Mouse (Mus musculus): Measurements from ENCODE around the gene Kirrel2. TPM values are rescaled to one million over a fixed set of nuclear protein-coding genes. Genes with fewer than 3 reads are reported as not detected.

The Kirrel2 gene
- total RNA-seq, 2 experiments from 2014 or later = 12.9 to 17.8 TPM

DNA sequence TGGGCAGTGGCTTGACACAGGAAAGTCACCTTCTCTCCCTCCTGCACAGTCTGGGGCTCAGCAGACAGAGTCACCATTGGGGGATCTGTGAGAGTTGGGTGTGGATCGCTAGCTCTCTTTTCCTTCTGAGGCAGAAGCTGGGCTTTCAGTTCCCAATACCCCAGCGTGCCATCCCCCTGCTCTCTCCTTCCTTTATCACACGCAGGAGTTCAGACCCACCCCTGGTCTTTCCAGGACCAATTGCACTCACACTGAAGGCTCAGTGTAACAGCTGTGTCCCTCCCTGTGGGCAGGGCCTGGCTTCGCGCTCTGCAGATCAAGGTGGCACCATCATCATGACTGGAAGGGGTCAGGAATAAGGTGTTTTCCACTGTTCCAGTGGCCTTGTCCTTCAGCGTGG, 3.2 kb downstream of the Kirrel2 start:
- DNase-seq (ENCODE audit: low spot score in 2 of 2) = no peak

DNA sequence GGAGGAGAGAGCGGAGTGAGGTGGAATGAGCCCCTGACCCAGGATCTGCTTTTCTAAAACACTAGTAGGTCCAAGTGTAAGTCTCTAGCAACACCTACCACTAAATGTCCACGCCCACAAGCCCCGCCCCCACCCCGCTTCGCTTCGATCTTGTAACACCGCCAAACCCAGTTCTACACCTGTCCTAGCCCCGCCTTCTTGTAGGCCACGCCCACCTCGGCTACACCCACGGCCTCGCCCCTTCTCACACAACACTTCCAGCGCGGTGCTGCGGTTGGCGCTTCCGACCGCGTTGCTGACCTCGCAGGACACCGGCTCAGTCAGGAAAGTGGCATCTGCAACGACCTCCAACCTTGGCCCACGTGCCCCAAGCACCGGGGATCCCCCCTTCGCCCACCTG, 3.7 kb downstream of the Kirrel2 start:
- intact Hi-C loops (cut with DNase I) = no loop called here
- DNase-seq (ENCODE audit: low spot score in 2 of 2) = no peak

More for the DNA sequence above, 3.2 kb downstream of the Kirrel2 start:
- intact Hi-C loops (cut with DNase I) = no loop called here

DNA sequence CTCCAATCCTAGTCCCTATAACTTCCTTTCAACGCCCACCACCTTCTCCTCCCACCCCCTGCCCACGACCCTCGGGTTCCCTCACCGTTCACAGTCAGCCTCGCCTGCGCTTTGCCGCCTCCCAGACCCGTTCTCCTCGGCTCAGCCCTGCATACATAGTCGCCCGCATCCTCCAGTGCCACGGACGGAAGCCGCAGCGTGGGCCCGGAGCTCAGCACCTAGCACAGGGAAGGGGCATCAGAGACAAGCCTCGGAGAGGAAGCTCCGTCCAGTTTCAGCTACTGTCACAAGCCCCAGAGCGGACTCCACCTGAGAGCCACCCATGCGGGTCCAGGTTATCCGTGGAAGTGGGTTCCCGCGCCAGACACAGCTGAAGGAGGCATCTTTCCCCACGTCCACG, 4.2 kb downstream of the Kirrel2 start:
- no peak for DNase-seq (ENCODE audit: low spot score in 2 of 2)
- intact Hi-C loops (cut with DNase I) = no loop called here

DNA sequence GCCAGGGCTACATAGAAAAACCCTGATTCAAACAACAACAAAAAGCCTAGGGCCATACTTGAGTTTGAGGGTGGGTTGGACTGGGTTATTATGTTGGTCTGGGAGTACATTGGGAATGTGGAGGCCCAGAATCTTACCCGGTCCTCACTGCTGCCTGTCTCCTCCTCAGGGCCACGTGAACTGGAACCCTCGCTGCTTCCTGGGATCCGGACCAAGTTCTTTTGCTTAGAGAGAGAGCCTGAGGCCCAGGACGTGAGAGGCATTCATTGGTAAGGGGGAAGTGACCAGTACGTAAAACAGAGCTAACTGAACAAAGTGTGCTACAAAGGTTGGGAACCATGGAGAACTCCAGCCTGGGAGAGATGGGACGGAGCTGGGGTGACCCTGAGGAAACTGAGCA, 7.2 kb downstream of the Kirrel2 start:
- no peak for DNase-seq (ENCODE audit: low spot score in 2 of 2)
- intact Hi-C loops (cut with DNase I) = no loop called here

DNA sequence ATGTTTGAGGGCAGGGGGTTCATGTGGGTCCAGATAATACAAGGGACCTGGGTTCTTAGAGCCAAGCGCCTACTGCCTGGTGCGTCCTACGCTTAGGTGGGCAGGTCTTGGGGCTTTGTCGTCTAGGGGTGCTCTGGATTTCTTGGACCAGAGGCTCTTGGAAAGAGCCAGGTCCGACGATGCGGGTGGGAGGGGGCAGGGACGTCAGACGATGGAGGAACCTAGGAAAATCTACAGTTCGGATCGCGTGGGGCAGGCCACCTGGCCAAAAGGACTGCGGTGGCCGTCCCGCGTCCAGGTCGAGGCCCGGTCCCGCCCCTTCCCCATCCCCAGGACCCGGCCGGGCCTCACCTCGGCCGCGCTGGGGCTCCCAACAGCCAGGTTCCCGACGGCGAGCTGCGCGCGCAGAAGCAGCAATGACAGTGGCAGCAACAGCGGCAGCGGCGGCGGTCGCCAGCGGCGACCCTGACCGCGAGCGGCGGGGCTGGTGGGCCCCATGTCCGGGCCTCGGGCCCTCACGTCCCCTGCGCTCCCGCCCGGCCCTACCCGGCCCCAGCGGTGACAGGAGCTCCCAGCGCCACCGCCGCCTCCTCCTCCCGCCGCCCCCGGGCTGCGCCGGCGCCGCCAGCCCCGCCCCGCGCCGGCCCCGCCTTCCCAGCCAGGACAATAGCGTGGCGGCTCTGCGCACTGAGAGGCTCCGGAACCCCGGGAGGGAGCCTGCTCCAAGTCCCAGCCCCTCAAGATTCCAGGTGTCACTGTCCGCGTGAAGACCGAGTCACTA, 12.3 kb downstream of the Kirrel2 start, which contains the start of gene Aplp1:
Gene Aplp1, minus strand, starts transcription at position 565 of the 781 bp plus-strand sequence.
- intact Hi-C loops (cut with DNase I) = loop anchor here (5.0 to 10.0 kb wide), 2 partner anchors 47 to 90 kb away; partner anchors contain the start of genes Arhgap33 and Prodh2

DNA sequence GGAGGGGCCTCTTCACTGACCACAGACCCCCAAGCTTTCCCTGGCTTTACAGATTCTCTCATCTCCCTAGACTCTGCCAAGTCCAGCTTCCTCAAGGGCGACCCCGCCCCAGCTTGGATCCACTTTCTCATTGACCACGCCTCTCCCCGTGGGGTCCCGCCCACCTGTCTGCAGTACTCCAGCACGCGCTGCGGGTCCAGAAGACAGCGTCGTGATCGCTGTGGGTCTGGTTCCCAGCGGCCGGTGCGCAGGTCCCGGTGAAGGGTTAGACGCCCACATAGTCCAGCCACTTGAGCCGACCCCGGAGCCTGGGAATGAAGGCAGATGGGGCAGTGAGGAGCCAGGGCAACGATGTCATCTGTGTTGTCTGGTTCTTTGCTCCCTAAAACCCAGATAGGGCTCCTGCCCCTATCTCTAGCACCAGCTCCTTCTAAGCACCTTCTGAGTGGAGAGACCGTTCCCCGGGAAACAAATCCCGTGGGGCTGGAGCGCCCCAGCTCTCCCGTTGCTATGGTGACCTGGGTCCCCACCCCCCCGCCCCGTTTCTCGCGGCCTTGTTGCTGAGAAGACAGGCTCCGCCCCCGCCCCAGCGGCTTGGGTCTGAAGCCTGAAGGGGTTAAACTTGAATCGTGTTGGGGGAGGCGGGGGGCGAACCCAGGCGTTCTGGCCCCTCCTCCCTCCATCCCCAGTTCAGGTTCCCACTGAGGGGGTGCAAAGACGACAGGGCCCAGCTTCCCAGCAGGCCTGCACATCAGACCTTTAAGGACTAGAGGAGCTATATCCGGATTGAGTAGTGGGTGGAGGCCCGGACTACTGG, 13.1 kb downstream of the Kirrel2 start:
- DNase-seq (ENCODE audit: low spot score in 2 of 2) = peak; percentile 61 to 80
- intact Hi-C loops (cut with DNase I) = loop anchor here (5.0 to 10.0 kb wide), 2 partner anchors 48 to 90 kb away; partner anchors contain the start of genes Arhgap33 and Prodh2

More for the DNA sequence above, 12.3 kb downstream of the Kirrel2 start, which contains the start of gene Aplp1:
- peak; percentile 81 to 92 for DNase-seq (ENCODE audit: low spot score in 2 of 2)

DNA sequence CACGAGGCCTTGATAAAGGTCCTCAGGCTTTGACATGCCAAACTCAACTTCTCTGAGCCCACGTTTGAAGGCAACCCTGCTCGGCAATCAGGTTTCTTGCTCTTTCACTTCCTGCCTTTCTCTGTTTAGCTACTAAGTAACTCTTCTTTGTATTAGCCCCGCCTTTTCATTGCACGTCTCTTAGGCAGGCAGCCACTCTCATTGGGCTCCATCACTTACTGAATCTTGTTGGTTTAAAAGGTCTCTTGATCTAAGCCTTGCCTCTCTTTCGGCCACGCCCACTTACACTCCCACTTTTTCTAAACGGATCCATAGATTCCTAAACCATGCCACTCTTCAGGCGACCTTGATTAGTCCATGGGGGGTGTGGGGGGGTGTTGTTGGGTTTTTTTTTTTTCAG, 13.8 kb downstream of the Kirrel2 start:
- DNase-seq (ENCODE audit: low spot score in 2 of 2) = no peak
- intact Hi-C loops (cut with DNase I) = loop anchor here (2.0 to 10.0 kb wide), 4 partner anchors 29 to 119 kb away; partner anchors contain the start of genes Arhgap33, Gm49396, Prodh2 and Psenen

DNA sequence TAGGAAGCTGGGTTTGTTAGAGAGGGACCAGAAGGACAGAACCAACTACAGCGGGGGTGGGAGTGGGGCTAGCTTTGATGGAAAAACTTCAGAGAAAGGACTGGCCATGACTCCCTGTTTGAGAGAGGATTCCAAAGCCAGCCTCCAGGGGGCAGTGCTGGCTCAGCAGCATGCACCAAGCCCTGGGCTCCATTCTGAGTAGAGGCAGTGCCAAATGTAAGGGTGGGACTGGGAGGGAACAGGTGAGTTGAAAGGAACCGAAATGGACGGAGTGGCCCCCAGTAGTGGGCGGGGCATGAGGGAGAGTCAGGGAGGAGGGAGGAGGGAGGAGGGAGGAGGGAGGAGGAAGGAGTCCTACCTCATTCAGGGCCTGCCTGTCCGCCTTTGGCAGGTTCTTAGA, 16.8 kb downstream of the Kirrel2 start:
- peak; percentile 56 to 60 for DNase-seq (ENCODE audit: low spot score in 2 of 2)
- intact Hi-C loops (cut with DNase I) = loop anchor here (5.0 to 10.0 kb wide), 2 partner anchors 52 to 94 kb away; partner anchors contain the start of genes Arhgap33 and Prodh2

DNA sequence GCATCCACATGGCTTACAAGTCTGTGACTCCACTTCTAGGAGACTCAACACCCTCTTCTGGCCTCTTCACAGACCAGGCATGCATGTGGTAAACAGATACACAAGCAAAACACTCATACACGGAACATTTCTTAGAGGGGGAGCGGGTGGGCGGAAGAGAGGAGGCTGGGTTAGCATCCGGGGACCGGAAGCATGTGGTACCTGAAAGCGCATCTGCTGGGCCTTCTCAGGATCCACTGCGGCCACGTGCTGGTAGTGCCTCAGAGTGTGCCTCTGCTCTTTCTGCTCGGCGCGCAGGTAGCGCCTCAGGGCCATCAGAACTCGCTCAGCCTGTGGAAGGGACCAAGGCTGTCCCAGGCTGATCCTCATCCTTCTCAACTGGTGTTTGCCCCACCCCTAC, 17.8 kb downstream of the Kirrel2 start:
- intact Hi-C loops (cut with DNase I) = loop anchor here (5.0 to 10.0 kb wide), 2 partner anchors 53 to 95 kb away; partner anchors contain the start of genes Arhgap33 and Prodh2
- DNase-seq (ENCODE audit: low spot score in 2 of 2) = no peak

DNA sequence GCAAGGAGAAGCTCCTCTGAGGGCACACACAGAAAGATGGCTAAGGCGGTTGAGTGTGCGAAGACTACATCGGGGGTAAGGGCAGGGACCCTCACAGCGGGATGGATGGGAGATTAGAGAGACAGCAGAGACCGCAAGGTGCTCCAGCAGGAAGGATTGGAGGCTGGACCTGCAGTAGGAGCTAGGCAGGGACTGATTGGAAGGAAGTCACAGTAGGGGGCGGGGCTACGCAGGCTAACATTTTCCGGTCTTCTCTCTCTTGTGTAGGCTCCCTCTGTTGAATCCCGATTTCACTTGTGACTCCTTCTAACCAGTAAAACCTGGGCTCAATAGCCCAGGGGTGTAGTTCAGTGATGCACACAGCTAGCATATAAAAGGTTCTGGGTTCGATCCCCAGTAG, 20.6 kb downstream of the Kirrel2 start:
- intact Hi-C loops (cut with DNase I) = no loop called here
- no peak for DNase-seq (ENCODE audit: low spot score in 2 of 2)

DNA sequence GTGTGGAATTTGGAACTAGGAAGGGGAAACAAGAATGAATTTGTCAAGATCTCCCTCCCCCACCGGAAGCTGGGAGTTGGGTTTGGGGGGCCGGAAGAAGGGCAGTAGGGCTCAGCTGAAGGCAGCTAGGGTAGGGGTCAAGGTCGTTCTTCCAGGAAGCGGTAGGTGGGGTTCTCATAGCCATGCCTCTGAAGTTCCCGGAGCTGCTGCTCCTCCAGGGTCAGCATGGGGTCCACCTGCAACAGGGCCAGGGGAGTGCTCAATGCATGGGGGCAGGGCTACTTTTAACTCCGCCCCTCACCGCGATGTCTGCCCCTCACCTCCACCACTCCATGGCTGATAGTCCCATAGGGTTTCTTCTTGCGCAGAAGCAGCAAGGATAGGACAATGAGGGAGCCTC, 22.3 kb downstream of the Kirrel2 start:
- no peak for DNase-seq (ENCODE audit: low spot score in 2 of 2)
- intact Hi-C loops (cut with DNase I) = no loop called here

DNA sequence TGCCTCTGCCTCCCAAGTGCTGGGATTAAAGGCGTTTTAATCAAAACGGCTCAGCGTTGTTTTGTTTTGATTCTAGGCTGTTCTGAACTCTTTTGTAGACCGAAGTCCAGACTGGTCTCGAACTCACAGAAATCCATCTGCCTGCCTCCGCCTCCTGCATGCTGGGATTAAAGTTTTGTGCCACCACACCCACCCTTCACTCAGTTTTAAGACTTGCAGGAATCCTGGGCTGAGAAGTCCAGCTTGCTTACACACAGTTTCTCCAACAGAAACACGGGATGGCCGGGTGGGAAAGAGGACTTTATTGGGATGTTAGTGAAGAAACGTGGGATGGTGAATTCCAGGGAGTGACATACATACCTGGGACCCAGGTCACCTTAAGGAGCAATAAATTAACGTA, 22.8 kb downstream of the Kirrel2 start:
- intact Hi-C loops (cut with DNase I) = no loop called here

DNA sequence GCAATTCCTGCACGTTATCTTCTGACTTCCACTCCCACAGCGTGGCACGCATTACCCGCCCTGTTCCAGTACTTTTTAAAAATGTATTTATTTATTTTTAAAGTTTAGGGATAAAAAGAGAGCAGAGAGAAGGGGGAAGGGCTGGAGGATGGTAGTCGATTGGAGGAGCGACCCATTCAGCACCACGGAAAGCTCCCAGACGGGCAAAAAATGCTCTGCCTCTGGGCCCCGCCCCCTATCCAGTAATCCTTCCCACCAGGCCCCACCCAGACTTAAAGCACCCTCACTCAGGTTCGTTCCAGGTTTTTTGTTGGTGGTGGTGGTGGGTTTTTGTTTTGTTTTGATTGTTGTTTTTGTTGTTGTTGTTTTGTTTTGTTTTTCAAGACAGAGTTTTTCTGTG, 23.3 kb downstream of the Kirrel2 start:
- intact Hi-C loops (cut with DNase I) = no loop called here
- no peak for DNase-seq (ENCODE audit: low spot score in 2 of 2)

More for the DNA sequence above, 22.8 kb downstream of the Kirrel2 start:
- DNase-seq (ENCODE audit: low spot score in 2 of 2) = no peak

DNA sequence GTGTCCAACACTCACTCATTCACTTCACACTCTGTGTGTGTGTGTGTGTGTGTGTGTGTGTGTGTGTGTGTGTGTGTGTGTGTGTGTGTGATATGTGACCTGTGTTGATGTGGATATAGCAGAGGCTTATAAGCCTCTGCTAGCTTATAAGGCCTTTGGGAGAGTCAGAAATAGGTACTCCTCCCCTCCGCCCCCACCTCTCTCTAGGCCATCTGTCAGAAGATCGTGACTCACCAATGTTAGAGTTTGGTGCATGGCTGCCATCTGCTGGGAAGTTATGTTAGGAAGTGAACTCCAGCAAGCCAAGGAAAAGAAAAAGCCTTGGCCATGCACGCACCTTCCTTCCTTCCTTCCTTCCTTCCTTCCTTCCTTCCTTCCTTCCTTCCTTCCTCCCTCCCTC, 25.7 kb downstream of the Kirrel2 start:
- intact Hi-C loops (cut with DNase I) = loop anchor here (2.0 kb wide), 2 partner anchors 59 to 95 kb away; no protein-coding TSS in a partner anchor
- DNase-seq (ENCODE audit: low spot score in 2 of 2) = peak; percentile 80 to 85

DNA sequence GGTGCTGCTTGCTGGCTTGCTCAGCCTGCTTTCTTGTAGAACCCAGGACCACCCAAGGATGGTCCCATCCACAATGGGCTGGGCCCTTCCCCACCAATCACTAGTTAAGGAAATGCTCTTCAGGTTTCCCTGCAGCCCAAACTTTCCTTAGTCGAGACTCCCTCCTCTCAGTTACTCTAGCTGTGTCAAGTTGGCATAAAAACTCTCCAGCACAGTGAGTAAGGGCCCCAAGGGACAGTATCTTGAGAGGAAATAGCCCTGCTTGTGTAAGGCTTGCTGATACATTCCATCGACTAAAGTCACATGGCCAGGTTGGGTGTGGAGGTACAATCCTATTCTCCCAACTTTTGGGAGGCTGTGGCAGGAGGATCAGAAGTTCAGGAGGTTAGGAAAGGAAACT, 27.3 kb downstream of the Kirrel2 start:
- DNase-seq (ENCODE audit: low spot score in 2 of 2) = no peak
- intact Hi-C loops (cut with DNase I) = no loop called here

DNA sequence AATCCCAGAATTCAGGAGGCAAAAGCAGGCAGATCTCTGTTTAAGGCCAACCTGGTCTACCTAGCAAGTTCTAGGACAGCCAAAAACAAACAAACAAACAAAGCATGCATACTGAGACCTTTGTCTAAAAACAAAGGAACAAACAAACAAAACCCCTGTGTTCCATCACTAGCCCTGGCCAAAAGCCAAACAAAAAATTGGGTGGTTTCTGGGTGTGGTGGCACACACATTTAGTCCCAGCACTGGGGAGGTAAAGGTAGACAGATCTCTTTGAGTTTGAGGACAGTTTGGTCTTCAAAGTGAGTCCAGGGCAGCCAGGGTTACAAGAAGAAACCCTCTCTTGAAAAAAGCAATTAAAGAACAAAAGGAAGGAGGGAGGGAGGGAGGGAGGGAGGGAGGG, 28.2 kb downstream of the Kirrel2 start:
- intact Hi-C loops (cut with DNase I) = no loop called here
- DNase-seq (ENCODE audit: low spot score in 2 of 2) = no peak

DNA sequence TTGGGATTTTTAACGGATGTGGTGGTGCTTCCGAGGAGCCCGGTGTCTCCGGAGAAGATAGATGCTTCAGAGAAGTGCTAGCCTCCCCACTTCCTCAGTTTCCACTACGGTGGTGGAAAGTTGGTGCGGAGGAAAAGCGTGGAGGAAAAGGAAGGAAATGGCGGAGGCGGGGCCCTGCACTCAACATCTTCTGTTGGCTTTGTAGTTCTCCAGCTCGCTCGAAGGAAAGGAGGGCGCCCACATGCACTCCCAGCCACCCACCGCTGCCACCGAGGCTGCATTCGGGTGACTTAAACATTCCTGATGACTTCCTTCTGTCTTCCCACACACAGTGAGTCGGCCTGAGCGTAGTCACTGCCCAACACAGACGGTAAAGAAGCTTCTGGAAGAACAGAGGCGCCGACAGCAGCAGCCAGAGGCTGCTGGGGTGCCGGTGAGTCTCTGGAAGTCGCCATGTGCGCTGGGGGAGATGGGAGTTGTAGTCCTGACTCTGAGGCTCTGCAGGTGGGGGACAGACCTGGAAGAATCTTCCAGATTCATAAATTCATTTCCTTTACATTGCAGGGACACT, 34.3 kb downstream of the Kirrel2 start:
- peak; percentile 66 to 68 for DNase-seq (ENCODE audit: low spot score in 2 of 2)
- intact Hi-C loops (cut with DNase I) = loop anchor here (1.0 to 2.0 kb wide), 2 partner anchors 50 to 60 kb away; no protein-coding TSS in a partner anchor

DNA sequence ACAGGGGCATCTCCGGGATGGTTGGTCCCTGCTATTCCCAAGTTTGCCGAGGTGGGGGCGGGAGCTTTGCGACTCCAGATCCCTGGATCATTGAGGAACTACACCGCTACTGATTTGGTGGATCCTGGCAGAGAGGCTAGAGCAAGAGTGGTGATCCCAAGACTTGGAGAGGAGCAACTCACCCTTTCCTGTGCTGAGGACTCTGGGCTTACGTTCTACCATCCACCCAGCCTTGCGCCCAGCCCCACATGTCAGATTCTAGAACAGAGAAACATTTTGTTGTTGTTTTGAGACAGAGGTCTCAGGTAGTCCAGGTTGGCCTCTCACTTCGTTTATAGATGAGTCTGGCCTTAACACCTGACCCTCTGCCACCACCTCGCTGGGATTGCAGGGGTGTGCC, 34.9 kb downstream of the Kirrel2 start:
- DNase-seq (ENCODE audit: low spot score in 2 of 2) = no peak
- intact Hi-C loops (cut with DNase I) = loop anchor here (2.0 kb wide), 1 partner anchor 50 kb away; no protein-coding TSS in a partner anchor

DNA sequence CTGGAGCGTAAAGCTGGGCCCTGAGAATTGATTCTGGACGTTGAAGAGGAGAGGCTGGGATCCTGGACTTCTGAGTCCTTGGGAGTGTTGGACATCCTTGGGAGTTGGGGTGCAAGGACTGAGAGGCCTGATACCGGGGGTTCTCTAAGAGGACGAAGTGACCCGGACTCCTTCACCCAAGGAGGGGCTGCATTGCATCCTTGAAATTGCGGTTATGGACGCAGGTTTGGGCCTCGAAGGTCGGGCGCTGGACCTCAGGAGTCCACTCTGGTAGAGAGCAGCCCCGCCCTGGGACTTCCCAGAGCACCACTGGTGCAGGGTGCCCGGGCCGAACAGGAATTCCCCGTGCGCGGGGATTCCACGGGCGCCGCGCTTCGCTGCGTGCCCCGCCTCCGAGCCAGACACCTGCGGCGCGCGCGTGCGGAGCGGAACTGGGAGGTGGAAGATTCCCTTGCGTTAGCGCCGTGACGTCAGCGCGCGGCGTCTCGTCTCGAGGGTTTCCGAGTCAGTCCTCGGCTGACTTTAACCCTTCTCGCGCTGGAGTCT, 35.5 kb downstream of the Kirrel2 start:
- intact Hi-C loops (cut with DNase I) = loop anchor here (2.0 kb wide), 1 partner anchor 49 kb away; no protein-coding TSS in a partner anchor
- peak; percentile 92 to 96 for DNase-seq (ENCODE audit: low spot score in 2 of 2)
